Mouse (Mus musculus): ENCODE results near the gene Uevld. TPM values are rescaled to one million over a fixed set of nuclear protein-coding genes. Genes with fewer than 3 reads are reported as not detected.
"Not testable (repeated sequence)": the region's sequence is repeated elsewhere in the genome, so short reads cannot be mapped to it uniquely, and the experiment has no call there.

The Uevld gene
- 1 to 10 TPM; 9.0 to 9.6 TPM for total RNA-seq (2021)
- long read RNA-seq, experiment 1, full-length matches to known transcripts: 1 of 2 reads
- long read RNA-seq, experiment 1, partial matches to known transcripts: 0 of 2 reads
- long read RNA-seq, experiment 1, other reads (novel, unspliced or antisense): 1 of 2 reads
- long read RNA-seq, experiment 2, full-length matches to known transcripts: 1 of 3 reads
- long read RNA-seq, experiment 2, partial matches to known transcripts: 0 of 3 reads
- long read RNA-seq, experiment 2, other reads (novel, unspliced or antisense): 2 of 3 reads

GRCm38 (mm10) chr7:46957831-46958691 is at the start of gene Uevld:
TSS of gene Uevld (minus strand) at chr7:46958527.
- peak; percentile 91 to 95 for DNase-seq
- intact Hi-C loops (cut with DNase I): no loop called here

- intact Hi-C loops (cut with DNase I): no loop called here
- DNase-seq: no peak
Measured at GRCm38 (mm10) chr7:47007818-47008167, 49.5 kb upstream of the Uevld start.

DNA sequence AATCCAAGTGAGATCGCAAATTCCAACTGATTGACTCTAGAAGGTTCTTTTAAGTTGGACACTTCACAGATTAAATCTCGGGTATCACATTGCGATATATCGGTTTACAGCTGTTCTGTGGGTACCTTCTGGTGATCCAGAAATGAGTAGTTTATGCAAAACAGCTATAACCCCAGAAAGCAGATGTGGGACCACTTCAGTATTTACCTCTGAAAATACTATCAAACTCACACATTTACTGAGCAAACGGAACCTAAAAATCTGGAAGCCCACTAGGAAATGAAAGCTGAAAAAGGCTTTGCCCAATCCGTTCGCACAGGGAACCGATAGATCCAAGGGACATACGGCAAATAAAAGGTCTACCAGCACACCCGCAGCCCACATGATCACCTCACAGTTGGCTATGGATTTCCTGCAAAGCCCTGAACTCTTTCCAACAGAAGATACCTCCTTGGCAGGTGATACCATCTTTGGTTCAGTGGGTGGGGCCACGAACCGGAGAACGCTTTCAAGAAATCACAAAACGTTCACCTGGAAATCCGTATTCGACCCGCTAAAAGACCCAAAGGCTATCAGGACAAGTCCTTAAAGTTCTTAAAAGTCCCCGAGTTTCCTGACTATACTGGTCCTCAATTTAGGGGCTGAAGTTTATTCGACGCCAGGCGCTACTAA is 48.9 kb upstream of the Uevld start:
- DNase-seq: no peak
- intact Hi-C loops (cut with DNase I): no loop called here

GRCm38 (mm10) chr7:47003411-47004115 is 45.2 kb upstream of the Uevld start:
- intact Hi-C loops (cut with DNase I): no loop called here
- DNase-seq: no peak

GRCm38 (mm10) chr7:47001900-47002275 is 43.6 kb upstream of the Uevld start:
- no peak for DNase-seq
- intact Hi-C loops (cut with DNase I): no loop called here

GRCm38 (mm10) chr7:47001125-47001899 is 43.0 kb upstream of the Uevld start:
- intact Hi-C loops (cut with DNase I): no loop called here
- DNase-seq: no peak

DNA sequence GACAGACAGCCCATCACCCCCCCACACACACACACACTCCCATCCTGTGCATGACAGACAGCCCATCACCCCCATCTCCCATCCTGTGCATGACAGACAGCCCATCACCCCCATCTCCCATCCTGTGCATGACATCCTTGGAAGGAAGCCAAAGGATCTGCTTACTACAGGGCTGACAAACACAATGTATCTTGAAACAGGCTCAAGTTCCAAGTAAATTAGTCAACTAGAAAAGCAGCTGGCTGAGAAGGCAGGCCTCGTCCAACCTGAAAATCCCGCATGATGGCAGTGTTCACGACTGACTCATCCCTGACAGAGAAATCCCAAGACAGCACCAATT is 42.3 kb upstream of the Uevld start:
- no peak for DNase-seq
- intact Hi-C loops (cut with DNase I): no loop called here

DNA sequence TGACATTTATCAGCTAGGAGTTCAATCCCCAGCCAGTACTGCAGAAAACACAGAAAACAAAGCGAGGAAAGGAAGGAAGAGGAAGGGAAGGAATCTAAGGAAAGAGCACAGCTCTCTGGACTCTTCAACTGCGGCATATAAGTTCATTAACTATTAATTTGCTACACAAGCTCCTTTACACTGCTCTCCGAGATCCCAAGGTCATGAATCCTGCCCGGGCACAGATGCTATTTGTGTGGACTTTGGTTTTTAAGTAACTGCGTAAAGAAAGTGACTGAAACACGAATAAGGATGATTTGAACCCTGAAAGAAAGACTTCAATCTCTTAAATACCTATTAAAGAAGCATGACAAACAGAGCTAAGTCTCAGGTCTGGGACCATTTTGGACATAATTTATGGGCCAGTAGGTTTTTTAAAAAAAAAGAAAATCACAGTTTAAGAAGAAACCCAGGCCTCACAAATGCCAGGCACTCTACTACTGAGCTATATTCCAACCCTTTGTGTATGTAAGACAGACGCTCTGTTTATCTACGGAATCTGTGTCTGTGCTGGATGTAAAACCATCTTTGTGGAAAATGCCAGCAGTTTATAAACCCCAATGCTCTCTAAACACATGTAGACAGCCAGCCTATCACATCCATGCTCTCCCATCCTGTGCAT is 41.8 kb upstream of the Uevld start:
- intact Hi-C loops (cut with DNase I): no loop called here
- DNase-seq: no peak

DNA sequence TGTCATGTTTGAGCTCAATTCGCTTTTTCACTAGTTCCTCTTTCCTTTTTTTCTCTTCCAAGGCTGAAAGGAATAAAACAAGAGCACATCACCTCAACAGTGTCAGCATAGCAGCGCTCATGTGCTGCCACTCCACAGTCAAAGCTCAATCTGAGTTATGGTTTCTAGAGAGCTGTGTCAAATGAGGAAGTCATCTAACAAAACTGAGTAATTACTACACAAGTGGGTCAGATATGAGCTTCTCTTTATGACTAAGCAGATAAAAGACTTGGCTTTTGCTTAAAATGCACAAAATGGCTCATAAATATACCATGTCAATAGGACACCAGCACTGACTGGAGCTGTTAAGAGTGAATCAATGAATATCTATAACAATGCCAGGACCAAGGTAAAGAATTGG is 40.6 kb upstream of the Uevld start:
- no peak for DNase-seq
- intact Hi-C loops (cut with DNase I): no loop called here

GRCm38 (mm10) chr7:46997644-46998395 is 39.5 kb upstream of the Uevld start:
- DNase-seq: peak; percentile 33 to 40
- intact Hi-C loops (cut with DNase I): no loop called here

GRCm38 (mm10) chr7:46997008-46997407 is 38.7 kb upstream of the Uevld start:
- no peak for DNase-seq
- intact Hi-C loops (cut with DNase I): no loop called here

- intact Hi-C loops (cut with DNase I): no loop called here
- no peak for DNase-seq
Measured at GRCm38 (mm10) chr7:46995558-46995957, 37.2 kb upstream of the Uevld start.

- intact Hi-C loops (cut with DNase I): no loop called here
Measured at GRCm38 (mm10) chr7:46993079-46993478, 34.8 kb upstream of the Uevld start.

GRCm38 (mm10) chr7:46989387-46989786 is 31.1 kb upstream of the Uevld start:
- DNase-seq; intact Hi-C loops (cut with DNase I): not testable (repeated sequence)

More at GRCm38 (mm10) chr7:46993079-46993478, 34.8 kb upstream of the Uevld start:
- DNase-seq: no peak

DNA sequence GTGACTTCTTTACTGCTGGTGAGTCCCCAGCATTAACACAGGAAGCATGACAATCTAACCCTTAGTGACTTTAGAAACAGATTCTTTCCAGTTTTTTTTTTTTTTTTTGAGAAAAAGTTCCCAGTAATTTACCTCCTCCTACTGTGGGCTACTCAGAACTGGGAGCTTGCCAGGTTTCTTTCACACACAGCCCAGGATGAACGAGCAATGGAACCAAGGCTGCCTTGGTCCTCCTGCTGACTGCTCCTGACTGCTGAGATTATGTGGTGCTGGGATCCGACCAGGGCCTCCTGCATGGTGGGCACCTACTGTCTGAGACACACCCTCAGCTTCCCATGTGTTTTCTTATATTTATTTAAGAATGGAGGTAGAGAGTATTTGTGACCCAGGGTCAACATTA is 28.7 kb upstream of the Uevld start:
- intact Hi-C loops (cut with DNase I): no loop called here
- no peak for DNase-seq

- no peak for DNase-seq
- intact Hi-C loops (cut with DNase I): no loop called here
Measured at GRCm38 (mm10) chr7:46986646-46987045, 28.3 kb upstream of the Uevld start.

GRCm38 (mm10) chr7:46985718-46986505 is 27.6 kb upstream of the Uevld start:
- intact Hi-C loops (cut with DNase I): no loop called here
- no peak for DNase-seq

- intact Hi-C loops (cut with DNase I): no loop called here
- no peak for DNase-seq
Measured at GRCm38 (mm10) chr7:46983280-46983679, 25.0 kb upstream of the Uevld start, which contains the start of gene Gm9999. TSS of gene Gm9999 (plus strand) at chr7:46983580.
